Mouse (Mus musculus): ENCODE measurements around the gene Zfp831. TPM values are rescaled to one million over a fixed set of nuclear protein-coding genes. Genes with fewer than 3 reads are reported as not detected.

Gene Zfp831
- total and polyA plus RNA-seq, 3 experiments = 0.48 to 0.99 (median 0.59) TPM

DNA sequence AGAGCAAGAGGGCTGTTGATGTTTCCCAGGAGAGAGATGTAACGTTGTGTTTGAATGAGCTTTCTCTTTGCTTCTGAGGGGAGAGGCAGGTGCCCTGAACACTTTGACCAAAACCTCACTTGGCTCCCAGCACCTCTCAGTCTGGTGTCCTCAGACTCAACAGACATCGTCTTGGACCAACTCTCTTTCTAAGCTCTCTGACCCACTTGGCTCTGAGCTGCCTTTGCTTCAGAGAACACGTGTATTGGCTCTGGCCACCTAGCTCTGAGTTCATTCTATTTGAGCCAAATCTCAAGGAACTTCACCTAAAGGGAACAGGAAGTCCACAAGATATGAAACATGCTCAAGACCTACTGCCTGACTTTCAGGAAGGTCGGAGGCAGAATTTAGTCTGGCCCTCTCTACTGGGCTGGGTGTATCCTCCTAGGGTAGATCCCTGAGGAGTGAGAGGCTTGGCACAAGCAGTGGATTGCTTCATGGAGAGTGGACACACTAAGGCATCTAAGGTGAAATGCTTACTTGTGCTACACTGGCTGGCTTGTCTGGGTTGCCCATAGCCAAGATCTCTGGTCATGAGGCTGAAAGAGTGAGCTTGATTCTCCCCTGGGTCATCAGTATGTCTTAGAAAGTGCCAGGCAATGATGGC lies 37.8 kb upstream of the Zfp831 start:
- H3K27ac ChIP-seq (ENCODE audit: insufficient read depth, low read depth) = no peak overlapping the region
- no peak overlapping the region for H3K4me2 ChIP-seq (ENCODE audit: insufficient read depth, low read depth, poor library complexity, severe bottlenecking)
- peaks cover 0 to 21% of the 10 kb centered on the region in 2 experiments for H3K36me3 ChIP-seq (replicated peaks in 1 of 2; ENCODE audit: control insufficient read depth in 1 of 2, insufficient read depth in 1 of 2, low read length in 1 of 2)
- dilution Hi-C loops (cut with MboI; ENCODE audit: extremely low pct_ligation_motif_present, extremely low pct_unique_long_range_greater_than_20kb, low sequenced_read_pairs) (no loop called here), in situ Hi-C loops (cut with MboI; ENCODE audit: low pct_ligation_motif_present, low pct_unique_long_range_greater_than_20kb, low sequenced_read_pairs) (no loop called here)
- no peak for DNase-seq (ENCODE audit: extremely low read depth)
- H3K4me1 ChIP-seq (ENCODE audit: control insufficient read depth in 1 of 2, insufficient read depth in 2 of 2) = peaks cover 8 to 15% of the 10 kb centered on the region in 2 experiments
- TF ChIP-seq GABPA (IDR thresholded peaks at IDR 0.05; ENCODE audit: insufficient replicate concordance, low read depth, low read length) = no peak
- no peak for TF ChIP-seq KAT2A (IDR thresholded peaks at IDR 0.05; ENCODE audit: insufficient replicate concordance, low read length)
- TF ChIP-seq JUN (IDR thresholded peaks at IDR 0.05; ENCODE audit: insufficient read depth, low read depth, low read length) = no peak
- TF ChIP-seq MAFK (IDR thresholded peaks at IDR 0.05; ENCODE audit: insufficient replicate concordance, low read length) = no peak
- no peak for TF ChIP-seq SIN3A (IDR thresholded peaks at IDR 0.05; ENCODE audit: low read length)
- TF ChIP-seq ZC3H11A (IDR thresholded peaks at IDR 0.05; ENCODE audit: low read depth, low read length) = no peak
- no peak for TF ChIP-seq RAD21 (IDR thresholded peaks at IDR 0.05; ENCODE audit: low read depth, low read length)
- TF ChIP-seq HCFC1 (IDR thresholded peaks at IDR 0.05; ENCODE audit: low read depth, low read length) = no peak
- TF ChIP-seq NELFE (IDR thresholded peaks at IDR 0.05; ENCODE audit: low read depth, low read length) = no peak
- no peak for TF ChIP-seq CHD2 (IDR thresholded peaks at IDR 0.05; ENCODE audit: low read length)
- H3K9ac ChIP-seq (ENCODE audit: insufficient read depth, low read depth) = no peak overlapping the region
- H3K27me3 ChIP-seq (replicated peaks) = no peaks in the 10 kb centered on the region
- no peaks in the 10 kb centered on the region for H3K9me3 ChIP-seq (replicated peaks; ENCODE audit: low read length)
- no peaks in the 10 kb centered on the region for H3K79me2 ChIP-seq (replicated peaks; ENCODE audit: control insufficient read depth, extremely low read depth, insufficient read depth, poor library complexity, severe bottlenecking)
- no peak overlapping the region for H3K4me3 ChIP-seq (replicated peaks in 1 of 3; ENCODE audit: low read depth in 2 of 3, low read length in 2 of 3, poor library complexity in 1 of 3)

DNA sequence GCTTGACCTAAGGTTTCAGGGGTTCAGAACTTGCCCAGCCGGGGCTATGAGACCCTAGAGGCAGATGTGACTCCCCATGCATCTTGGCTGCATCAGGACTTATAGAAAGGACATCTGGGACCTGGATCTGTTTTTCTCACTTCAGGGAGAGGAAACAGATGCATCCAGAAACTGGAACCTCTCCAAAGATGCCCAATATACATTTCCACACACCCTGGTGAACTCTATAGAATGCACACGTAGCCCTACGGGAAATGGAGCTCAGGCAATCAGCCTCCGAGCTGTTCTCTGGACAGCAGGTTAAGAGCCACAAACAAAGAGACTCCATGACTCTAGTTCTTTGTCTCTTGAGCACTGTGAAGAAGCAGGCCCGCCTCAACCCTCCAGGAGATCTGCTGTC lies 37.0 kb upstream of the Zfp831 start:
- peaks cover 0 to 28% of the 10 kb centered on the region in 2 experiments for H3K36me3 ChIP-seq (replicated peaks in 1 of 2; ENCODE audit: control insufficient read depth in 1 of 2, insufficient read depth in 1 of 2, low read length in 1 of 2)
- peaks cover 8 to 15% of the 10 kb centered on the region in 2 experiments for H3K4me1 ChIP-seq (ENCODE audit: control insufficient read depth in 1 of 2, insufficient read depth in 2 of 2)
- H3K9me3 ChIP-seq (replicated peaks; ENCODE audit: low read length) = no peaks in the 10 kb centered on the region
- dilution Hi-C loops (cut with MboI; ENCODE audit: extremely low pct_ligation_motif_present, extremely low pct_unique_long_range_greater_than_20kb, low sequenced_read_pairs) = no loop called here
- no peak overlapping the region for H3K4me2 ChIP-seq (ENCODE audit: insufficient read depth, low read depth, poor library complexity, severe bottlenecking)
- no peak overlapping the region for H3K4me3 ChIP-seq (replicated peaks in 1 of 3; ENCODE audit: low read depth in 2 of 3, low read length in 2 of 3, poor library complexity in 1 of 3)
- no peak overlapping the region for H3K9ac ChIP-seq (ENCODE audit: insufficient read depth, low read depth)
- H3K79me2 ChIP-seq (replicated peaks; ENCODE audit: control insufficient read depth, extremely low read depth, insufficient read depth, poor library complexity, severe bottlenecking) = no peaks in the 10 kb centered on the region
- in situ Hi-C loops (cut with MboI; ENCODE audit: low pct_ligation_motif_present, low pct_unique_long_range_greater_than_20kb, low sequenced_read_pairs) = no loop called here
- H3K27me3 ChIP-seq (replicated peaks) = no peaks in the 10 kb centered on the region
- no peak for TF ChIP-seq MYC (IDR thresholded peaks at IDR 0.05; ENCODE audit: low read depth, low read length)
- no peak for TF ChIP-seq CHD2 (IDR thresholded peaks at IDR 0.05; ENCODE audit: low read length)
- no peak for TF ChIP-seq KAT2A (IDR thresholded peaks at IDR 0.05; ENCODE audit: insufficient replicate concordance, low read length)
- no peak for TF ChIP-seq CHD1 (IDR thresholded peaks at IDR 0.05; ENCODE audit: low read depth, low read length)
- TF ChIP-seq POLR2A (IDR thresholded peaks at IDR 0.05; ENCODE audit: low read depth, low read length) = no peak
- no peak for TF ChIP-seq ETS1 (conservative IDR thresholded peaks at IDR 0.05; ENCODE audit: low read depth, low read length)
- no peak for TF ChIP-seq JUND (conservative IDR thresholded peaks at IDR 0.05; ENCODE audit: low read depth, low read length)
- no peak for TF ChIP-seq HCFC1 (IDR thresholded peaks at IDR 0.05; ENCODE audit: low read depth, low read length)
- no peak for TF ChIP-seq MAFK (IDR thresholded peaks at IDR 0.05; ENCODE audit: insufficient replicate concordance, low read length)
- H3K27ac ChIP-seq (ENCODE audit: insufficient read depth, low read depth) = no peak overlapping the region
- no peak for DNase-seq (ENCODE audit: extremely low read depth)
